Comparison of ENCODE assay signal across 21 mouse cellular contexts in genomic region chr13:15806925-15807324, GRCm38 (mm10).
DNase-seq lines count a peak whose midpoint lies in the region; ATAC-seq and TF ChIP-seq lines count a peak whose summit lies in the region.
"Had no signal": no experiment of that assay in that cellular context is flagged by ENCODE, and none has a peak within 500 bp of the region (broad histone marks: within the 10 kb centered on the region; RNA-seq: fewer than 3 reads in every experiment).

No protein-coding gene starts in this region.

- no peak overlapping the region for H3K27ac ChIP-seq in heart, postnatal 0 days (ENCODE audit: low read depth)
- no peak overlapping the region for H3K27ac ChIP-seq in heart, embryonic 10.5 days
- H3K27ac ChIP-seq in embryonic fibroblast, embryonic 13.5 days (ENCODE audit: insufficient read depth, low read length), result peak overlapping the region; percentile 97
- no peak overlapping the region for H3K27ac ChIP-seq in hindbrain, postnatal 0 days
- H3K27ac ChIP-seq in kidney, embryonic 16.5 days (ENCODE audit: low read length), result no peak overlapping the region
- H3K27ac ChIP-seq: forebrain, embryonic 15.5 days; limb, embryonic 13.5 days; liver, embryonic 12.5 days; neural tube, embryonic 13.5 days had no signal

- no peaks in the 10 kb centered on the region for H3K27me3 ChIP-seq in heart, postnatal 0 days (ENCODE audit: control insufficient read depth, insufficient read depth, low read length)
- no peaks in the 10 kb centered on the region for H3K27me3 ChIP-seq in heart, embryonic 10.5 days (ENCODE audit: insufficient read depth, poor library complexity, severe bottlenecking)
- H3K27me3 ChIP-seq in hindbrain, postnatal 0 days (ENCODE audit: insufficient read depth, low read length), result no peaks in the 10 kb centered on the region
- H3K27me3 ChIP-seq in kidney, embryonic 16.5 days (ENCODE audit: insufficient read depth, low read length), result no peaks in the 10 kb centered on the region
- H3K27me3 ChIP-seq: forebrain, embryonic 15.5 days; heart, embryonic 12.5 days; limb, embryonic 13.5 days; liver, embryonic 12.5 days; neural tube, embryonic 13.5 days had no signal

- no peak overlapping the region for H3K9ac ChIP-seq in heart, postnatal 0 days (replicated peaks; ENCODE audit: low read depth, low read length)
- no peak overlapping the region for H3K9ac ChIP-seq in hindbrain, postnatal 0 days (replicated peaks; ENCODE audit: low read length)
- no peak overlapping the region for H3K9ac ChIP-seq in kidney, embryonic 16.5 days (replicated peaks; ENCODE audit: low read length)
- H3K9ac ChIP-seq: forebrain, embryonic 15.5 days; heart, embryonic 12.5 days; limb, embryonic 13.5 days; liver, embryonic 12.5 days; neural tube, embryonic 13.5 days had no signal

- no peaks in the 10 kb centered on the region for H3K4me1 ChIP-seq in heart, postnatal 0 days (ENCODE audit: control insufficient read depth, insufficient read depth)
- H3K4me1 ChIP-seq in heart, embryonic 10.5 days, result no peaks in the 10 kb centered on the region
- H3K4me1 ChIP-seq in embryonic fibroblast, embryonic 13.5 days (ENCODE audit: control insufficient read depth, insufficient read depth, low read length), result peaks cover 4% of the 10 kb centered on the region
- no peaks in the 10 kb centered on the region for H3K4me1 ChIP-seq in hindbrain, postnatal 0 days (ENCODE audit: insufficient read depth, low read length)
- no peaks in the 10 kb centered on the region for H3K4me1 ChIP-seq in kidney, embryonic 16.5 days (ENCODE audit: insufficient read depth, low read length)
- H3K4me1 ChIP-seq: forebrain, embryonic 15.5 days; heart, embryonic 12.5 days; limb, embryonic 13.5 days; liver, embryonic 12.5 days had no signal

- ATAC-seq in heart, postnatal 0 days (ENCODE audit: insufficient read depth, low read depth), result no peak
- ATAC-seq in hindbrain, postnatal 0 days, result no peak
- ATAC-seq in kidney, embryonic 16.5 days (ENCODE audit: low FRiP score, low TSS enrichment), result no peak
- ATAC-seq: forebrain, embryonic 15.5 days; hindbrain, embryonic 16.5 days; intestine, embryonic 16.5 days; liver, embryonic 12.5 days had no signal

- no peak for TF ChIP-seq EP300 in heart, postnatal 0 days (IDR thresholded peaks at IDR 0.05; ENCODE audit: low read depth)

- H3K4me2 ChIP-seq in heart, postnatal 0 days (ENCODE audit: low read depth, low read length), result no peak overlapping the region
- no peak overlapping the region for H3K4me2 ChIP-seq in hindbrain, postnatal 0 days (ENCODE audit: low read depth, low read length)
- no peak overlapping the region for H3K4me2 ChIP-seq in kidney, embryonic 16.5 days (replicated peaks; ENCODE audit: low read depth, low read length)
- H3K4me2 ChIP-seq: forebrain, embryonic 15.5 days; heart, embryonic 12.5 days; limb, embryonic 13.5 days; liver, embryonic 12.5 days; neural tube, embryonic 13.5 days had no signal

- TF ChIP-seq CTCF in heart, postnatal 0 days (IDR thresholded peaks at IDR 0.05; ENCODE audit: low read depth), result no peak
- no peak for TF ChIP-seq CTCF in embryonic fibroblast, embryonic 13.5 days (IDR thresholded peaks at IDR 0.05; ENCODE audit: borderline replicate concordance, insufficient read depth, low read length)
- no peak for TF ChIP-seq CTCF in hindbrain, postnatal 0 days (IDR thresholded peaks at IDR 0.05; ENCODE audit: low read depth)

- H3K9me3 ChIP-seq in heart, postnatal 0 days (replicated peaks; ENCODE audit: control insufficient read depth, low read length), result no peaks in the 10 kb centered on the region
- H3K9me3 ChIP-seq in heart, embryonic 10.5 days, result no peaks in the 10 kb centered on the region
- H3K9me3 ChIP-seq in hindbrain, postnatal 0 days (ENCODE audit: low read length), result no peaks in the 10 kb centered on the region
- no peaks in the 10 kb centered on the region for H3K9me3 ChIP-seq in kidney, embryonic 16.5 days (ENCODE audit: low read length)
- H3K9me3 ChIP-seq: forebrain, embryonic 15.5 days; heart, embryonic 12.5 days; limb, embryonic 13.5 days; liver, embryonic 12.5 days; neural tube, embryonic 13.5 days had no signal

- H3K4me3 ChIP-seq in heart, postnatal 0 days (ENCODE audit: low read depth, low read length), result no peak overlapping the region
- no peak overlapping the region for H3K4me3 ChIP-seq in heart, embryonic 10.5 days
- H3K4me3 ChIP-seq in embryonic fibroblast, embryonic 13.5 days (ENCODE audit: insufficient read depth, low read length), result no peak overlapping the region
- no peak overlapping the region for H3K4me3 ChIP-seq in hindbrain, postnatal 0 days (ENCODE audit: low read length)
- H3K4me3 ChIP-seq in kidney, embryonic 16.5 days (ENCODE audit: low read length), result no peak overlapping the region
- H3K4me3 ChIP-seq: forebrain, embryonic 15.5 days; heart, embryonic 12.5 days; limb, embryonic 13.5 days; liver, embryonic 12.5 days; neural tube, embryonic 13.5 days had no signal

- 58% methylated on average over 4 of the region's 4 CpGs for WGBS in heart, postnatal 0 days
- WGBS in heart, embryonic 10.5 days, result 84% methylated on average over 4 of the region's 4 CpGs
- WGBS in hindbrain, postnatal 0 days, result 90% methylated on average over 4 of the region's 4 CpGs
- 87% methylated on average over 4 of the region's 4 CpGs for WGBS in kidney, embryonic 16.5 days

- peak; percentile 15 to 55 for DNase-seq in adrenal gland, adult (ENCODE audit: inconsistent age in 2 of 2, low spot score in 1 of 2)
- no peak for DNase-seq in adrenal gland, postnatal 4 days (ENCODE audit: low spot score in 2 of 2)
- peak; percentile 25 for DNase-seq in heart, postnatal 0 days (ENCODE audit: low spot score)
- DNase-seq in heart, embryonic 10.5 days (ENCODE audit: low spot score), result no peak
- peak; percentile 88 for DNase-seq in Muller cell, postnatal 12 days (ENCODE audit: inconsistent ontology term)
- DNase-seq in hindbrain, postnatal 0 days (ENCODE audit: low spot score), result no peak
- DNase-seq: cerebellum, adult 8-10 months; gastrocnemius, postnatal 14 days; kidney, postnatal 36 days; lung, adult 2 months; lung, postnatal 4 days; midbrain, embryonic 14.5 days had no signal

- no peaks in the 10 kb centered on the region for H3K36me3 ChIP-seq in heart, postnatal 0 days (replicated peaks; ENCODE audit: control insufficient read depth, insufficient read depth, low read length)
- H3K36me3 ChIP-seq in heart, embryonic 10.5 days, result no peaks in the 10 kb centered on the region
- no peaks in the 10 kb centered on the region for H3K36me3 ChIP-seq in hindbrain, postnatal 0 days (ENCODE audit: insufficient read depth, low read length)
- H3K36me3 ChIP-seq in kidney, embryonic 16.5 days (ENCODE audit: insufficient read depth, low read length), result no peaks in the 10 kb centered on the region
- H3K36me3 ChIP-seq: forebrain, embryonic 15.5 days; heart, embryonic 12.5 days; limb, embryonic 13.5 days; liver, embryonic 12.5 days; neural tube, embryonic 13.5 days had no signal

- no peak for TF ChIP-seq POLR2A in embryonic fibroblast, embryonic 13.5 days (IDR thresholded peaks at IDR 0.05; ENCODE audit: low read depth, low read length)

Comparison
In these comparisons a context has a peak if more than half of its experiments do, and no peak if none do; other contexts are left out.
1. DNase-seq: peak in adrenal gland, adult (2 of 2), heart, postnatal 0 days (single experiment) and Muller cell, postnatal 12 days (single experiment); none in adrenal gland, postnatal 4 days (0 of 2), heart, embryonic 10.5 days (single experiment) and hindbrain, postnatal 0 days (single experiment).